Mouse (Mus musculus): ENCODE results near the gene Oprm1. TPM values are rescaled to one million over a fixed set of nuclear protein-coding genes. Genes with fewer than 3 reads are reported as not detected.
A peak's percentile ranks its signal among the peaks of the same experiment; 100 is the strongest.

Oprm1 gene
- total RNA-seq, 2 experiments from 2014 or later, result 7.7 to 9.2 TPM

GRCm38 (mm10) chr10:7025028-7025427 lies 266.7 kb downstream of the Oprm1 start:
- DNase-seq, result no peak
- intact Hi-C loops (cut with DNase I), result no loop called here

GRCm38 (mm10) chr10:7033459-7033858 lies 275.2 kb downstream of the Oprm1 start:
- no peak for DNase-seq
- intact Hi-C loops (cut with DNase I), result no loop called here

- intact Hi-C loops (cut with DNase I), result no loop called here
- DNase-seq, result no peak
Observed at GRCm38 (mm10) chr10:7035547-7035946, 277.2 kb downstream of the Oprm1 start.

- DNase-seq, result no peak
- intact Hi-C loops (cut with DNase I), result no loop called here
Observed at GRCm38 (mm10) chr10:7037194-7037593, 278.9 kb downstream of the Oprm1 start.

GRCm38 (mm10) chr10:7041032-7041431 lies 282.7 kb downstream of the Oprm1 start:
- intact Hi-C loops (cut with DNase I), result no loop called here

GRCm38 (mm10) chr10:7043896-7044295 lies 285.6 kb downstream of the Oprm1 start:
- intact Hi-C loops (cut with DNase I), result no loop called here

More at GRCm38 (mm10) chr10:7041032-7041431, 282.7 kb downstream of the Oprm1 start:
- DNase-seq, result no peak

GRCm38 (mm10) chr10:7047288-7047918 lies 289.1 kb downstream of the Oprm1 start:
- intact Hi-C loops (cut with DNase I), result no loop called here
- DNase-seq, result peak; percentile 50

More at GRCm38 (mm10) chr10:7043896-7044295, 285.6 kb downstream of the Oprm1 start:
- no peak for DNase-seq

GRCm38 (mm10) chr10:7047919-7048291 lies 289.6 kb downstream of the Oprm1 start:
- no peak for DNase-seq
- intact Hi-C loops (cut with DNase I), result no loop called here

GRCm38 (mm10) chr10:7049901-7050300 lies 291.6 kb downstream of the Oprm1 start:
- intact Hi-C loops (cut with DNase I), result no loop called here
- DNase-seq, result no peak

- intact Hi-C loops (cut with DNase I), result no loop called here
- no peak for DNase-seq
Observed at GRCm38 (mm10) chr10:7052315-7053017, 294.2 kb downstream of the Oprm1 start, which contains the start of gene Ipcef1. Gene Ipcef1, minus strand, starts transcription at chr10:7052478.

- intact Hi-C loops (cut with DNase I), result no loop called here
- DNase-seq, result no peak
Observed at GRCm38 (mm10) chr10:7054560-7055205, 296.4 kb downstream of the Oprm1 start.

- no peak for DNase-seq
- intact Hi-C loops (cut with DNase I), result no loop called here
Observed at GRCm38 (mm10) chr10:7057546-7057945, 299.2 kb downstream of the Oprm1 start.

- intact Hi-C loops (cut with DNase I), result no loop called here
- DNase-seq, result no peak
Observed at GRCm38 (mm10) chr10:7060326-7060725, 302.0 kb downstream of the Oprm1 start.

GRCm38 (mm10) chr10:7062993-7063392 lies 304.7 kb downstream of the Oprm1 start:
- intact Hi-C loops (cut with DNase I), result no loop called here
- no peak for DNase-seq

GRCm38 (mm10) chr10:7063752-7064457 lies 305.6 kb downstream of the Oprm1 start:
- intact Hi-C loops (cut with DNase I), result no loop called here

GRCm38 (mm10) chr10:7068608-7069007 lies 310.3 kb downstream of the Oprm1 start:
- DNase-seq, result no peak
- intact Hi-C loops (cut with DNase I), result no loop called here

More at GRCm38 (mm10) chr10:7063752-7064457, 305.6 kb downstream of the Oprm1 start:
- DNase-seq, result no peak

- DNase-seq, result no peak
- intact Hi-C loops (cut with DNase I), result no loop called here
Observed at GRCm38 (mm10) chr10:7069090-7069489, 310.8 kb downstream of the Oprm1 start.

- intact Hi-C loops (cut with DNase I), result loop anchor here (5.0 kb wide), 1 partner anchor 183 kb away; no protein-coding TSS in a partner anchor
- no peak for DNase-seq
Observed at GRCm38 (mm10) chr10:7070100-7070835, 312.0 kb downstream of the Oprm1 start.

- intact Hi-C loops (cut with DNase I), result loop anchor here (5.0 kb wide), 1 partner anchor 184 kb away; no protein-coding TSS in a partner anchor
- DNase-seq, result no peak
Observed at GRCm38 (mm10) chr10:7070924-7071323, 312.6 kb downstream of the Oprm1 start.

- intact Hi-C loops (cut with DNase I), result loop anchor here (5.0 kb wide), 1 partner anchor 187 kb away; no protein-coding TSS in a partner anchor
- DNase-seq, result no peak
Observed at GRCm38 (mm10) chr10:7074231-7074630, 315.9 kb downstream of the Oprm1 start.
